Mouse (Mus musculus): ENCODE data around the gene Tctn1. TPM values are rescaled to one million over a fixed set of nuclear protein-coding genes. Genes with fewer than 3 reads are reported as not detected.
A peak's percentile ranks its signal among the peaks of the same experiment; 100 is the strongest.

Tctn1 gene
- total RNA-seq, 2 experiments from 2014 or later: 4.3 to 4.6 TPM

DNA sequence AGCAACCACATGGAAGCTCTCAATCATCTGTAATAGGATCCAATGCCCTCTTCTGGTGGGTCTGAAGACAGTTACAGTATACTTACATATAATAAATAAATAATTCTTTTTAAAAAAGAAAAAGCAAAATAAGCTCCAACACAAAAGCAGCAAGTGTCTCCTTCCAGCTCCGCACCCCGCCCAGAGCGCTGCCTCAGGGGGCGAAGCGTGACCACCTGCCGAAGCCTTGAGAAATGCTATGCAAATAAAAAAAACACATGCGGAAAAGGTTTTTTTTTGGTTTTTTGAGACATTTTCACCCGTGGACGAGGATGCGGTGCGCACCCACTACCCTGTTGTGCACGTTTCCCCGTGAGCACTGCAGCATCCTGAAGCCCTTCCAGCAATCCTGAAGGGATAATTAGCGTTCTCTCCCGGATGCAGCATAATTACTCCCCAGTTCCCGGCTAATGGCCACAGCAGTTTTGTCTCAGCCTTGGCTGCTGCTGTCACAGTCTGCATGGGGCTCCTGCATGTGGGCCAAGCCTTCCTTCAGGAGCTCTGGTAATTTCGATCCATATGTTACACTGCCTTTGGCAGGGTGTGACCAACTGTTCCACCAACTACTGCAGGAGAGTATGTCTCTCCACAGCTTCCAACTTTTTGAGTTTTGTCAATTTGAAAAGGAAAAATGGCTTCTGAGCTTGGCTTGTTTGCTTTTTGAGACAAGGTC is 12.2 kb downstream of the Tctn1 start:
- intact Hi-C loops (cut with DNase I): no loop called here
- no peak for DNase-seq

DNA sequence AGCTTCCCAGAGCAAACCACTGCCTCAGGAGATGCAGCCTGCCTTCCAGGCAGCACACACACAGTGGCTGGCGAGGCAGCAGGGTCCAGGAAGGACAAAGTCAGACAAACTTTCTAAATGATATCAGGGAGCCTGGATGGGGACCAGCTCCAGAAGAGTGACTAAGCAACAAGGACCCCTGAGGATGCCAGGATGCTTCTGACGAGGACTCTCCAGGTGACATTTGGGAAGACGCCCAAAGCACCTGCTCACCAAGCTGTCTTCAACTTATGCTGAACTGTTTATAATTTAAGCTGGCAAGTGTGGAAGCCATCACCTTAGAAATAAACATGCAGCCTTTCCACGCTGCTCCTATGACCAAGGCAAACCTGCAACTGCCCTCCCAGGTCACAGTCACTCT is 15.0 kb downstream of the Tctn1 start:
- intact Hi-C loops (cut with DNase I): no loop called here
- DNase-seq: no peak

DNA sequence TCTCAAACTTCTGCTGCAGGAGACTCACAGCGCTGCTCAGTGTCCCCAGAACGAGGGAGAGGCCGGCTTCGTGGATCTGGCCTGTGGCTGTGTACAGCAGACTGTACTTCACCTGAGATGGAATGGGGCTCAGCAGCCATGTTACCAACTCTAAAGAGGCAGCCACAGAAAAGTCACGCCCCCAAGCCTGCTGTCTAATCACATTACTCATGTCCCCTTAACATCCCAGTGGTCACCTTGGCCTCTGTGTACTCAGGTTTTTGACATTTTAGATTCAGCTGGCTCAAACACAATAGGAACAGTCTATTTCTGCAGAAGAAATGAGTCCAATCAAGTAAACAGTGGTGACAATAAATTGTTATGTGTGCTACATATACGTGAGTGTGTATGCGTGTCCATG is 16.3 kb downstream of the Tctn1 start:
- DNase-seq: no peak
- intact Hi-C loops (cut with DNase I): no loop called here

- intact Hi-C loops (cut with DNase I): no loop called here
- peak in 1 of 2 experiments; percentile 37 for DNase-seq
These were observed 16.7 kb downstream of the Tctn1 start for GRCm38 (mm10) chr5:122247529-122247928.

DNA sequence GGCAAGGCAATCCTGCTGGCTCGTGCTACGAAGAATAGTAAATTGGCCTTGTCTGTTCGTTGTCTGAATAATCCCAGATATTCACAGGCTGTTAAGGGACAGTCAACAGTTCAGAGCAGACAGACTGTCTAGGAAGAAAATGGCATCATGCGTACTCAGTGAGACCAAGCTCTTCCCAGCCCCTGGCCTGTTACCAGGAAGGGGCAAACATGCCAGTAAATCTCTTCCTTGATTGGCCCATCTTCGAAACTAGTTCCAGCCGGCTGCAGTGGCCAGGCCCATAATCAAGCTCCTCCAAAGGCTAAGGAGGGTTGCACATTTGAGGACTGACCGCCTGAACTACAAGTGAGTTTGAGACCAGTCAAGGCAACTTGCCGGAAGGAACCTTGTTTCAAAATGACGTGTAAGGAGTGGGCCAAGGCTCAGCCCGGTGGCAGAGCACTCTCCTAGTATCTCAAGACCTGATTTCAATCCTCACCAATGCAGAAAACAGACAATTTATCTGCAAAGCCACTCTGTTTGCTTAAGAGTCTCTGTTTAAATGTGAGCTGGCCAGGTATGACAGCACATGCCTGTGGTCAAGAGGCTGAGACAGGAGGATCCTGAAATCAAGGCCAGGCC is 17.6 kb downstream of the Tctn1 start:
- no peak for DNase-seq
- intact Hi-C loops (cut with DNase I): no loop called here

DNA sequence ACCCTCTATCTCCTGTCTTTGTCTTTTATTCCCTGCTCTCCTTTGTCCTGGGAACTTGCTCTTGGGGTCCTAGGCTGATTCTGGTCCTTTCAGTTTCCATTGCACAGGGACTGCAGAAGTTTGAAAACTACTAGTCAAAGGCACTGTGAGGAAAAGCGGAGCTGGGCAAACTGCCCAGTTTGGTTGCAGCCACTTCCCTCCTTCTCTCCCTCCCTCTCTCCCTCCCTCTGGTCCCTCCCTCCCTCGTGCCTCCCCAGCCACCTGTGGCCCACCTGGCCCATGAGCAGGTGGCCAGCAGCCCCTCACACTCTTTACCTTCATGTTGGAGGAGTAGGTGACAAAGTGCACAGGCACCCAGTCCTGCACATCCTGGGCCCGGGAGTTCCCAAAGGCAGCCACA is 19.1 kb downstream of the Tctn1 start:
- no peak for DNase-seq
- intact Hi-C loops (cut with DNase I): no loop called here

- intact Hi-C loops (cut with DNase I): no loop called here
- DNase-seq: no peak
These were observed 20.3 kb downstream of the Tctn1 start for GRCm38 (mm10) chr5:122243781-122244523.

DNA sequence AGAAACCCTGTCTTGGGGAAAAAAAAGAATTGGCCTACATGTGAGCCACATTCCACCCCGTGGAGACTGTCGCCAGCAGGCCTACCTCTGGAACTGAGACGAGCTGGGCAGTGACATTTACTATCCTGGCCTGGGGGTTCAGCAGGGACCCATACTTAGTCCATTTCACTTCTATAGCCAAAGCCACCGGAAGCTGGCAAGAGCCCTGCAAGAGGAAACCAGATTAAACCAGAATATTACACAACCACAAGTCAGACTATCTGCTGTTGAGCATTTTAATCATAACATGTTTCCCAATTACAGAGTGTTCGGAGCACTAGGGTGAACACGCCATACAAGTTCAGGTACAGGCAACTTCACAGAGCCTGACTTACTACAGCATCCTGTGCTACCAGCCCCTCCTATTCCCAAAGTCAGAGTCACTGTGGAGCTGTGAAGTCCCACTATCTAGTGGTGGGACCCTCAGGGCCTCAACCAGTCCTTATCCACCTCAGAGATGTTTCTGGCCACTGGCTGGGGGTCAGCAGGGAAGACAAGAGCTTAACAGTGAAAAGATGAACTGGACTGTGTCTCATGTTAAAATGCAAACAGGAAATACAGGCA is 21.6 kb downstream of the Tctn1 start:
- intact Hi-C loops (cut with DNase I): no loop called here
- no peak for DNase-seq

- DNase-seq: no peak
- intact Hi-C loops (cut with DNase I): no loop called here
These were observed 23.3 kb downstream of the Tctn1 start for GRCm38 (mm10) chr5:122240989-122241388.

GRCm38 (mm10) chr5:122240521-122240920 is 23.7 kb downstream of the Tctn1 start:
- intact Hi-C loops (cut with DNase I): no loop called here
- no peak for DNase-seq

DNA sequence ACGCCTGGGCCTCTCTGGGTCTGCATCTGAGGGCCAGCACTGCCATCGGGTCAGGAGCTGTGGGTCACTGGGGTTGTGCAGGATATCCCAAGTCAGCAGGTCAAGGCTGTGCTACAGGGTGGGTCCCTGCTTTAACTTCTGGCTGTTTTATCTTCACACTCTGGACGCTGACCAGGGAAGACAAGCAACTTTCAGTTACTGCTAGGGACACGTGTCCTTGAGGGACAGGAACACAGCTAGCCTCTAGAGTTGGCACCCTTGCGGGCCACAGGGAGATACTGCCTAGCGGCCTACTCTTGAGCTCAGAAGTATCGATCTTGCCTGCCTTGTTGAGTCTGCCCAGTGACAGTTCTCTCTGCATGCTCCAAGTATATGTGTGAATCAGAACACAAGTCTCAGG is 24.6 kb downstream of the Tctn1 start:
- intact Hi-C loops (cut with DNase I): no loop called here
- DNase-seq: no peak

DNA sequence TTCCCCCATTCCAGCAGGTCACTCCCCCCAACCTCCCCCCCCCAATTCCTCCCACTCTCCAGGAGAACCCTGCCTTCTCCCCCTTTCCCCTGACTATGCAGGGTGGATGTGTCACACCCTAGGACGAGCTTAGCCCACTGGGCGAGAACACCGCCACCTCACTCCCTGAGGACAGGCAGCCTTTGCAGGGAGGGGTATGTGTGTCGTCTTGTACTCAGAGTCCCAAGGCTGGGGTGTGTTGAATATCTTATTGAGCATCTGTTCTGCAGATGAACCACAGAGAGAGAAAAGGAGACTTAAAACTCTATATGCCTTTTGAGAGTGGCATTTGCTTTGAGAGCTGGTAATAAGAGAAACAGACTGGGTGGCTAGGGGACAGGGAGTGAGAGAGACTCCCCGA is 27.1 kb downstream of the Tctn1 start:
- no peak for DNase-seq
- intact Hi-C loops (cut with DNase I): no loop called here

GRCm38 (mm10) chr5:122235196-122235836 is 28.9 kb downstream of the Tctn1 start:
- DNase-seq: no peak

GRCm38 (mm10) chr5:122234319-122235195 is 29.7 kb downstream of the Tctn1 start:
- intact Hi-C loops (cut with DNase I): no loop called here
- no peak for DNase-seq

More at GRCm38 (mm10) chr5:122235196-122235836, 28.9 kb downstream of the Tctn1 start:
- intact Hi-C loops (cut with DNase I): no loop called here

GRCm38 (mm10) chr5:122233695-122234094 is 30.6 kb downstream of the Tctn1 start:
- intact Hi-C loops (cut with DNase I): no loop called here
- no peak for DNase-seq

DNA sequence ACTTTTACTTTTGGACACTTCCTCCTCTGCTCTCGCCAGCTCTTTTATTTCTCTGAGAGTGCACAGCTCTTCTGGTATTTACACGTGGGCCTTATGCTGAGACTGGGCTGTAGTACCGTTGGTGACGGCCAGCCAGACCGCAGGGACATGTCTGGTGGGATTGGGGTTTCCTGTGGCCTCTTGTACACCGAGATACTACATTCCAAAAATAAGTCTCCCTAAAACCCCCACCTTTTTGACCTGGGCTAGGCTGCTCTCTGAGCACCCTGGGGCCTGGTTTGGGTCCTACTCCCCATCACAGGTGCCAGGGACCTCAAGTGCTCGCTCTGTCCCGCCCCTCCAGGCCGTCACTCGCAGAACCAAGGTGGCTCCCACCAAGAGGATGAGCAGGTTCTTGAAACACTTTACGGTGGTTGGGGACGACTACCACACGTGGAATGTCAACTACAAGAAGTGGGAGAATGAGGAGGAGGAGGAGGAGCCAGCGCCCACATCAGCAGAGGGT is 31.1 kb downstream of the Tctn1 start:
- no peak for DNase-seq
- intact Hi-C loops (cut with DNase I): no loop called here

DNA sequence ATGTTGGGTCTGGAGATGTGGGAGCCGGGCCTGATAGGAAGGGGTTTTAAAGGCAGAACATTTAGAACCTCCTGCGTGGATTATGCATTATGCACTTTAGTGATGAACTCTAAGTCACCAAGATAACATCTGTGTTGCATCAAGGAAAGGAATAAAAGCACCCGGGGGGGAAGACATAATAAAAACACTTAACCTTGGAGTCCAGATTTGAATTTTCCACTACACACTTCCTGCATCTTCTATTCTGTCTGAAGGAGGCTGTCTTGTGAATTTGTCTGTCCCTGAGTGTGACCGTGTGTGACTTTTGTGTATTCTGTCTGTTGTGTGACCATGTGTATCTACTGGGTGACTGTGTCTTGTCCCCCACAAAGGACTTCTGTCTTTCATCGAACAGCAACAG is 32.3 kb downstream of the Tctn1 start:
- intact Hi-C loops (cut with DNase I): no loop called here
- DNase-seq: no peak

- intact Hi-C loops (cut with DNase I): no loop called here
- no peak for DNase-seq
These were observed 32.8 kb downstream of the Tctn1 start for GRCm38 (mm10) chr5:122231431-122231830.

GRCm38 (mm10) chr5:122230816-122231215 is 33.4 kb downstream of the Tctn1 start:
- DNase-seq: no peak
- intact Hi-C loops (cut with DNase I): no loop called here

GRCm38 (mm10) chr5:122228772-122229171 is 35.5 kb downstream of the Tctn1 start:
- DNase-seq: no peak
- intact Hi-C loops (cut with DNase I): no loop called here

Data from heart, postnatal 36 days (tissue).